Mouse (Mus musculus) hindbrain, embryonic 10.5 days (tissue): ENCODE measurements around the gene 2410137M14Rik. TPM values are rescaled to one million over a fixed set of nuclear protein-coding genes. Genes with fewer than 3 reads are reported as not detected.
"Not testable (repeated sequence)": the region's sequence is repeated elsewhere in the genome, so short reads cannot be mapped to it uniquely, and the experiment has no call there.

Experiments used
- DNase-seq: peaks from one replicate; pipeline ENCODE4 v3.0.0-alpha.2; 2017; ENCODE audit warnings: low spot score
- H3K27ac ChIP-seq: fragments of 300-500 bp; sonication (generic); 2 replicates; pipeline ENCODE4 v1.5.1; 2016; ENCODE audit warnings: mild to moderate bottlenecking, moderate library complexity
- H3K27me3 ChIP-seq: fragments of 300-500 bp; sonication (generic); 2 replicates; pipeline ENCODE4 v1.6.1; 2016; ENCODE audit warnings: mild to moderate bottlenecking; ENCODE audit not compliant: poor library complexity, insufficient read depth, severe bottlenecking
- H3K36me3 ChIP-seq: fragments of 300-500 bp; sonication (generic); 2 replicates; pipeline ENCODE4 v1.6.1; 2016; ENCODE audit warnings: mild to moderate bottlenecking, moderate library complexity
- H3K4me1 ChIP-seq: fragments of 300-500 bp; sonication (generic); replicated peaks from 2 replicates; pipeline ENCODE4 v1.6.1; 2016; ENCODE audit warnings: mild to moderate bottlenecking
- H3K4me3 ChIP-seq: fragments of 300-500 bp; sonication (generic); 2 replicates; pipeline ENCODE4 v1.5.1; 2016; ENCODE audit warnings: mild to moderate bottlenecking, moderate library complexity
- H3K9me3 ChIP-seq: fragments of 300-500 bp; sonication (generic); 2 replicates; pipeline ENCODE4 v1.6.1; 2016; ENCODE audit warnings: mild to moderate bottlenecking, moderate library complexity
- WGBS: fragments of 180-500 bp; shearing (Covaris S2); methylation state at CpG from one replicate; pipeline ENCODE4 v1.1.7; 2016; 5-methylcytosine and 5-hydroxymethylcytosine counted together
- polyA plus RNA-seq: library from polyadenylated mRNA; unstranded; fragments of >200 nt; fragmentation: Nextera tagmentation; extraction: Ambion mirVana; gene quantifications from 2 replicates; pipeline ENCODE4 v1.2.1, GENCODE M21; 2016

2410137M14Rik gene
- not detected in 2 replicates for polyA plus RNA-seq

DNA sequence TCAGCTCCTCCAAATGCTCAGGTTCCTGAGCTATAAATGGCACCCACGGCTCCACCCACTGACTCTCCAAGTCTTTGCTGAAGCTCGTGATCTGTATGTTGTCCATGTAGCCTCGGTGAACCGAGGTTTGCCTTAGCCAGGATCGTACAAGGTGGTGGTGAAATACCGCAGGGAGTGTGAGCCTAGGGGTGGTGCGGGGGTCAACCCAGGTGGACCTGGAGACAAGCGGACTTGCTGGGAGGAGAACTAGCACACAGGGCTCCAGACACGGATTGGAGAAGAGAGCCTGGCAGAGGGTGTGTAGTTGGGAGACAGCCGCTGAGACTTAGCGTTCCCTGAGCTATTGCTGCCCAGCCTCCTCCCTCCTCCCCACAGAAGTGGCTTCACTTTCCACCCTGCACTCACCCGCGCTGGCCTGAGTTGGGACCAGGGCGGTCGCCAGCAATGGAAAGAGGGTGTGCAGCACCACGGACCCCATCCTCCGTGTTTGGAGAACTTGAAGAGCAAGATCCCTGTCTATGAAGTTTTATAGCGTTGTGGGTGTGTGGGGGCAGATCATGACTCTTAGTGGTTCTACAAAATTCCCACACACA lies at the start of gene 2410137M14Rik:
Gene 2410137M14Rik (minus strand): TSS at position 17 of the 593 bp plus-strand sequence.
- H3K27ac ChIP-seq, result no peak within 1 kb of the TSS
- DNase-seq, result no peak
- H3K4me1 ChIP-seq, result peaks cover 15% of the 10 kb centered on the region
- WGBS, result 15% methylated on average over 18 of the region's 18 CpGs
- H3K27me3 ChIP-seq, result peaks cover 16% of the 10 kb centered on the region
- no peaks in the 10 kb centered on the region for H3K9me3 ChIP-seq
- no peaks in the 10 kb centered on the region for H3K36me3 ChIP-seq
- peak within 1 kb of the TSS; percentile 21 for H3K4me3 ChIP-seq

DNA sequence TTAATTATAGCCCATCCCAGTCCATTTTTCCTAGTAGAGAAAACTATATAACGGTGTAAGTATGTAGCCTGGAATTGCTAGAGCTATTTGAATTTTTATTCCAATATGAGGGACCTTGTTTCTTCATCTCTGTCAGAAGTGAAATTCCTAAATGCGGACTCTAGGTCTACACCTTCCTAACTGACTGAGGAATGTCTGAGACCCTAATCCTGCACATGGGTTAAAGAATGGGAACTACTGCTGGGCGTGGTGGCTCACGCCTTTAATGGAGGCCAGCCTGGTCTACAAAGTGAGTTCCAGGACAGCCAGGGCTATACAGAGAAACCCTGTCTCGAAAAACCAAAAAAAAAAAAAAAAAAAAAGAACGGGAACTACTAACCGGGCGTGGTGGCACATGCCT lies 48.1 kb upstream of the 2410137M14Rik start:
- WGBS, result 66% methylated on average over 8 of the region's 8 CpGs
- DNase-seq, result no peak
- Histone ChIP-seq H3K4me1 (peaks cover 19% of the 10 kb centered on the region), H3K4me3 (peak overlapping the region; percentile 54), H3K27ac (peak overlapping the region; percentile 93), H3K36me3 (no peaks in the 10 kb centered on the region), H3K9me3 (no peaks in the 10 kb centered on the region), H3K27me3 (no peaks in the 10 kb centered on the region)

DNA sequence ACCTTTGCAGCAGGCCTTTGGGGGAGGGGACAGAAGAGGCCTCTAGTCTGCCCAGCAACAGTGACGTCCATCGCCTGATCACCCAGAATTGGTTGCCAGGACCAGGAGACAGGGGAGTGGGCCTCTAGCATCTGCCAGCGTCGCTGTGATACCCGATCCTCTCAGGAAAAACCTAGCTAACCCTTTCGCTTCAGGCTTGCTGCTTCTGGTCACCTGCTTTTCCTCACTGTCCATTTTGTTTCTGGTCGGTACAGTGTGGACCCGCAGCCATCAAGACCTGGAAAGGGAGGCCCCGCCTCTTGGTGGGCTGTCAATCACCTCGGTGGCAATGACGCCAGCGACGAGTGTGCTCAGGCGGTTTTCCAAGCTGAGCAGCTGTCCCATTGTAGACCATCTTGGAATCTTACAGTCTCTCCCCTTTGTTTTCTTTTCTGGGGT lies 47.7 kb upstream of the 2410137M14Rik start:
- DNase-seq, result peak; percentile 96
- Histone ChIP-seq H3K4me1 (peaks cover 19% of the 10 kb centered on the region), H3K27ac (peak overlapping the region; percentile 93), H3K36me3 (no peaks in the 10 kb centered on the region), H3K9me3 (no peaks in the 10 kb centered on the region), H3K27me3 (no peaks in the 10 kb centered on the region), H3K4me3 (peak overlapping the region; percentile 54)
- under 1% methylated on average over 14 of the region's 14 CpGs for WGBS

DNA sequence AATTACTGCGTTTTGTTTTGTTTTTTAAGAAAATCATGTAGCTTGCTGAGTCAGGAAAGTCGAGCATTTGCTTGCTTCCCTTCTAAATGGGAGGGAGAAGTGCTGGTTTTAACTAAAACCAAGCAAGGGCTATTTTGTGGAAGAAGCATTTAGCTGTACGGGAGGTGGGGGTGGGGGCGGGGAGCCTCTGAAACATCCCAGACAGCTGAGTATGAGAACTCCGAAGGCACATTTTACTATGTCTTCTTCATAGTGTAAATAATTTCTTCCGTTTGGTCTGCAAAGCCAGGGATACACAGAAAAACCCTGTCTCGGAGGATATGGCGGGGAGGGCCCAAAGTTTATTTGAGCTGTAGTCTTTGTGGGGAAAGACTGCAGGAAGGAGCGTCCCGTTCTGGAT lies 47.2 kb upstream of the 2410137M14Rik start:
- Histone ChIP-seq H3K9me3 (no peaks in the 10 kb centered on the region), H3K4me3 (peak overlapping the region; percentile 54), H3K27ac (peak overlapping the region; percentile 93), H3K36me3 (no peaks in the 10 kb centered on the region), H3K4me1 (peaks cover 19% of the 10 kb centered on the region), H3K27me3 (no peaks in the 10 kb centered on the region)
- WGBS, result 4% methylated on average over 10 of the region's 10 CpGs
- DNase-seq, result no peak

DNA sequence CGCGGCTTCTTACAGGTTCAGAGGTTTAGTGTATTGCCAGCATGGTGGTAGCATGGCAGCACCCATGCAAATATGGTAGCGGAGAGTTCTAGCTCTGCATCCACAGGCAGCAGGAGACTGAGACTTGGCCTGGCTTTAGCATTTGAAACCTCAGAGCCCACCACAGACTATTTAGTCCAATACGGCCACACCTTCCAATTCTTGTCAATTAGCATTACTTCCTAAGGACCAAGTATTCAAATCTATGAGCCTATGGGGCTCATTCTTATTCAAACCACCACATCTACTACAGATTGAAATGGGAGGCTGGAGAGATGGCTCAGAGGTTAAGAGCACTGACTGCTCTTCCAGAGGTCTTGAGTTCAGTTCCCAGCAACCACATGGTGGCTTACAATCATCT lies 46.4 kb upstream of the 2410137M14Rik start:
- H3K4me1 ChIP-seq, result peaks cover 19% of the 10 kb centered on the region
- peak overlapping the region; percentile 93 for H3K27ac ChIP-seq
- H3K9me3 ChIP-seq, result no peaks in the 10 kb centered on the region
- H3K27me3 ChIP-seq, result no peaks in the 10 kb centered on the region
- H3K4me3 ChIP-seq, result no peak overlapping the region
- no peak for DNase-seq
- H3K36me3 ChIP-seq, result no peaks in the 10 kb centered on the region
- WGBS, result 98% methylated on average over 4 of the region's 4 CpGs

DNA sequence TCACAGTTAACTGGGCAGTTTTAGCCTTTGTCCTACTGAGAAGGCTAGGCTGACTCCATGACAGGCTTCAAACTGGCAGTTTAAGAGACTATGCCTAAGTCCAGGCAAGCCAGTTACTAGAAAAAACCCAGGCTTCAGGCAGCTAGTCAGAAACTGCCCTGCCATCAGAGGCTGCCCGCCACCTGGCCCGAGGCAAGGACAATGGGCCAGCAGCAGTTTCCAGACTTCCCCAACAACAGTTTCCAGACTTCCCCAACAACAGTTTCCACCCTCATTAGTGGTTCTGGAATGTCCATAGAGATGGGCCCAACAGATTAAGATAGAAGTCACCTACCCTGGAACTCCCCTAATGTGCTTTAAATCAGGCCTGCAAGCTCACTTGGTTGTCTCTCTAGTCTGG lies 45.4 kb upstream of the 2410137M14Rik start:
- H3K4me3 ChIP-seq, result no peak overlapping the region
- no peak for DNase-seq
- no peaks in the 10 kb centered on the region for H3K36me3 ChIP-seq
- H3K4me1 ChIP-seq, result peaks cover 19% of the 10 kb centered on the region
- H3K9me3 ChIP-seq, result no peaks in the 10 kb centered on the region
- no peaks in the 10 kb centered on the region for H3K27me3 ChIP-seq
- H3K27ac ChIP-seq, result no peak overlapping the region; the same call in 1 of the 2 replicates
- WGBS, result 79% methylated on average over 2 of the region's 2 CpGs

DNA sequence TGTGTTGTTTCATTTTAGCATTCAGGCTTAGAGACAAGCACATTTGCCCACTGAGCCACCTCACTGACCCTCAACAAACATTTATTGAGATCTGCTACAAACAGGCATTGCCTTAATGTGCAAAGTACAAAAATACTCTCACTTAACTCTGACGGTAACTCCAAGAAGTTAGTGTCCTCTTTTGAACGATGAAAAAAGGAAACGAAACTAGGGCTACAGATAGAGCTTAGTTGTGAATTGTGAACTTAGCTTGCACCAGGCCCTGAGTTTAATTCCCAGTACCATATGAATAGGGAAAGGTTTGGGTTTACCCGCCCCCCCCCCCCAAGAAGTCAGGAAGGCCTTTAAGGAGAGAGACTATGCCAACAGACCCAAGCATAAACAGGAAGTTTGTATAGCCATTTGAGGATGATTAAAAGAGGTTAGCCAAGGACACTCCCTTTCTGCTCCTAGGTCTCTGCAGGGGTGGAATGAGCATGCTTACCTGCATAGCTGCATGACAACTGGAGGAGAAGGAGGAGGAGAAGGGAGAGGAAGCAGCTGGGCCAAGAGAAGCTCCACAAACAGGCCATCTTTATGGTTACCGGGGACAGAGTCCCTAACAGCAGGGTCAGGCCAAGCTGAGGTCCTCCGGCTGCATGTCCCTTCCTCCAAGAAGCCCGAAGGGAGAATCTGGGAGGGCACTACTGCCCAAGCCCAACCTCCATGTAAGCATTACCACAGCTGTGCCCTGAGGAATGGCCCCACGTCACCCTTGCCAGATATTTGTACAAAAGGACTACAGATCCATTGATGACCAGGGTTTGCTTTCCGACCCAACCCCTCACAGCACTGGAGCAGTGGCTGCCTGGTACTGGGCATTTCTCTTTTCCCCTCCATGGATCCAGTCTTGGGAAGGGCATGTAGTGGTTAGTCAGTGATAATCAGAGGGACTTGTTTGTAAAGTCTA lies 41.9 kb upstream of the 2410137M14Rik start, which contains the start of gene Mog:
Gene Mog (minus strand): TSS at position 771 of the 949 bp plus-strand sequence.
- Histone ChIP-seq H3K36me3 (no peaks in the 10 kb centered on the region), H3K9me3 (no peaks in the 10 kb centered on the region), H3K27ac (no peak within 1 kb of the TSS), H3K4me3 (no peak within 1 kb of the TSS), H3K27me3 (no peaks in the 10 kb centered on the region), H3K4me1 (peaks cover 5% of the 10 kb centered on the region; the same call in 1 of the 2 replicates)
- no peak for DNase-seq
- WGBS, result 75% methylated on average over 9 of the region's 9 CpGs

DNA sequence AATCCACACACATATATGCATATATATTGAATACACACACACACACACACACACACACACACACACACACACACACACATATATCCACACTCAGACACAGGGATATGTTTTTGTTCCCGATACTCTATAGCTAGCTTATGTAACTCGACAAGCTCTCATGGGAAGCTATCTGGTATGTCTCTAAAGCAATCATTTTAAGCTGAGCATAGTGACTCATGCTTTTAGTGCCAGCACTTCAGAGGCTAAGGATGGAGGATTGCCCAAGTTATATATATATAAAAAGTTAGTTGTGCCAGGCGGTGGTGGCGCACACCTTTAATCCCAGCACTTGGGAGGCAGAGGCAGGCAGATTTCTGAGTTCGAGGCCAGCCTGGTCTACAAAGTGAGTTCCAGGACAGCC lies 38.2 kb upstream of the 2410137M14Rik start:
- not testable (repeated sequence) for H3K27ac ChIP-seq, H3K27me3 ChIP-seq, H3K4me3 ChIP-seq, H3K9me3 ChIP-seq, H3K36me3 ChIP-seq, H3K4me1 ChIP-seq, DNase-seq
- WGBS, result 90% methylated on average over 5 of the region's 5 CpGs

DNA sequence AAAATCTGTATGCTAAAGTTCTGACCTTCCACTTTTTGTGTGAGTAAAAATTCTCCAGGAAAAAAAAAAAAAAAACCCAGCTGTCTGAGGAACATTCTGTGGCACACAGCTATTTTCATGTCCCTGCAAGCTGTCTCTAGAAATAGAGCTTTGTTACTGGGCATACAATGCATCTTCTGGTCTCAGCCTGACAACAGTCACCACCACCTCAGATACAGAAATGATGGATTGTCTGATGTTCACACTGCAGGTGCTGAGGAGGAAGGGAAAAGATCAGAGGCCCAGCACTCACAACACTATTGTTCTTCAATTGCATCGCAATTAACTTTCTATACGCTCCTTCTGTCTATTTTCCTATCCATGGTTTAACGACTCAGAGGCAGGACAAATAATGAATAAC lies 37.3 kb upstream of the 2410137M14Rik start:
- no peak overlapping the region for H3K27ac ChIP-seq
- 81% methylated on average over 3 of the region's 3 CpGs for WGBS
- no peaks in the 10 kb centered on the region for H3K36me3 ChIP-seq

DNA sequence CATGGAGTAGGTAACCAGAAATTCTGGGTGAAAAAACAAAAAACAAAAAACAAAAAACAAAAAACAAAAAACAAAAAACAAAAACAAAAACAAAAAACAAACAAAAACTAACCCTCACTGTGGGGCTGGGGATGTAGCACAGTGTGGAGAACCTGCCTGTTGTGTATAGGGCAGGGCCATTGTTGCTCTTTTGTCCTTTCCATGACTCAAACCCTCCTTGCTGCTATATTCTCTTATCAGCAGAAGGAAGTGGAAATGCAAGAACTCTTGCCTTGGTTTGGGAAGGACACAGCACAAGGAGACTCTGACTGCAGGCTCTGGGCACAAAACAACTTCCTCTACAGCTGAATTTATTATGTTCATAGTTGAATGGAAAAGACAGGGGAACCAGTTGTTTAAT lies 35.3 kb upstream of the 2410137M14Rik start:
- no peak overlapping the region for H3K27ac ChIP-seq

More for the DNA sequence above, 37.3 kb upstream of the 2410137M14Rik start:
- Histone ChIP-seq H3K4me3 (no peak overlapping the region), H3K4me1 (no peaks in the 10 kb centered on the region; the same call in 1 of the 2 replicates), H3K9me3 (no peaks in the 10 kb centered on the region), H3K27me3 (no peaks in the 10 kb centered on the region)
- no peak for DNase-seq

DNA sequence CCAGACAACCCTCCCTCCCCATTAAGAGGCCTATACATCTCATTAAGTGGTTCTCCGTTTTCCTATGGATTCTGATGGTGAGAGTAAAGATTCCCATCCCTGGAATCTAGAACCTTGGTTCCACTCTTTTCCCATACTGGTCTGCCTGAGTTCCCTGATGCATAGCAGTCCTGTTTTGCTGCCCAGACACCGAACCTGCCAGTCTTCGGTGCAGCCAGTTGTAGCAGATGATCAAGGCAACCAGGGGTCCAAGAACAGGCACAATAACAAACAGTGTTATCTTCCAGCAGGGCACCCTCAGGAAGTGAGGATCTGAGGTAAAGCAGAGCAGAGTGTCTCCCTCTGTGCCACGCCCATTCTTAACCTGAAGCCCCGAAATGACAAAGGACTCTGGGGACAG lies 31.1 kb upstream of the 2410137M14Rik start:
- WGBS, result 75% methylated on average over 5 of the region's 5 CpGs
- Histone ChIP-seq H3K4me1 (no peaks in the 10 kb centered on the region), H3K27me3 (no peaks in the 10 kb centered on the region), H3K36me3 (peaks cover 47% of the 10 kb centered on the region), H3K27ac (no peak overlapping the region), H3K9me3 (no peaks in the 10 kb centered on the region), H3K4me3 (no peak overlapping the region)
- no peak for DNase-seq

More for the DNA sequence above, 35.3 kb upstream of the 2410137M14Rik start:
- Histone ChIP-seq H3K4me1 (no peaks in the 10 kb centered on the region; the same call in 1 of the 2 replicates), H3K9me3 (no peaks in the 10 kb centered on the region), H3K36me3 (peaks cover 5% of the 10 kb centered on the region), H3K4me3 (no peak overlapping the region), H3K27me3 (no peaks in the 10 kb centered on the region)
- DNase-seq, result no peak

DNA sequence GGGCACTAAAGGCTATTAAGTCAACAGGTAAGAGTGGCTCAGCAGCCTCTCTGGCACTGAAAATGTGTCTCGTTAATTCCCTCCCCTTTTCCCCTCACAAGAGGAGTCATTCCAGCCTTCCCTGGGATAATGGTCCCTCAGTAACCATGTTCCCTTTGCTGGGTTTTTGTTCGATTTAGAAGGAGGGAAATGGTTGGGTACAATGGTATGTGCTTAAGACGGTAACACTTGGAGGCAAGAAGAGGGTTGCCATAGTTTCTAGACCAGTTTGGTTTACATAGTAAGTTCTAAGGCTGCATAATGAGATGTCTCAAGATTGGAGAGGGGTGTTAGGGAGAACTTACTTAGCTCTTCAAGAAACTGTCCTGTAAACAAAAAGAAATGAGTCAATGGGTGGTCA lies 30.7 kb upstream of the 2410137M14Rik start:
- WGBS, result 86% methylated on average over 3 of the region's 3 CpGs
- H3K9me3 ChIP-seq, result no peaks in the 10 kb centered on the region
- H3K36me3 ChIP-seq, result peaks cover 51% of the 10 kb centered on the region
- H3K27me3 ChIP-seq, result no peaks in the 10 kb centered on the region
- DNase-seq, result no peak
- no peaks in the 10 kb centered on the region for H3K4me1 ChIP-seq
- H3K4me3 ChIP-seq, result no peak overlapping the region
- no peak overlapping the region for H3K27ac ChIP-seq
